Mouse (Mus musculus) macrophage (primary cell): Measurements from ENCODE around the gene Sh3glb1. TPM values are rescaled to one million over a fixed set of nuclear protein-coding genes. Genes with fewer than 3 reads are reported as not detected.
"Not testable (repeated sequence)": the region's sequence is repeated elsewhere in the genome, so short reads cannot be mapped to it uniquely, and the experiment has no call there.

Experiments used
- H3K27ac ChIP-seq: fragments of 350-480 bp; formaldehyde crosslinking; 2 replicates; pipeline ENCODE4 v1.9.0; 2021
- H3K36me3 ChIP-seq: fragments of 350-480 bp; formaldehyde crosslinking; 2 replicates; pipeline ENCODE4 v1.9.0; 2021; ENCODE audit errors: inconsistent target
- H3K4me3 ChIP-seq: fragments of 350-480 bp; formaldehyde crosslinking; 2 replicates; pipeline ENCODE4 v1.9.0; 2021; ENCODE audit errors: inconsistent target
- H3K79me2 ChIP-seq: fragments of 350-480 bp; formaldehyde crosslinking; 2 replicates; pipeline ENCODE4 v1.9.0; 2021; ENCODE audit errors: inconsistent target
- WGBS: methylation state at CpG from one replicate; pipeline ENCODE4 v1.1.7; 2026; ENCODE audit warnings: inconsistent platforms; ENCODE audit not compliant: missing documents; 5-methylcytosine and 5-hydroxymethylcytosine counted together
- polyA plus RNA-seq: library from polyadenylated mRNA; stranded (reverse); fragments of 250-400 nt; gene quantifications from 3 replicates; pipeline ENCODE4 v1.2.4, GENCODE M21; 2018; ENCODE audit warnings: inconsistent platforms
- total RNA-seq, 78 experiments: library from RNA; depleted of rRNA; stranded (reverse); fragments of 250-400 nt; gene quantifications; 1 replicate in 9 of 78; 2 replicates in 24 of 78; 3 replicates in 43 of 78; 4 replicates in 2 of 78; pipeline ENCODE4 v1.2.4; 2018; ENCODE audit warnings: inconsistent platforms in 56 of 78

Sh3glb1 gene
- 100 to 1,000 TPM in 9 of 26 experiments, 10 to 100 TPM in 17; 50.8 to 138 (median 89.0) TPM for total RNA-seq (2018; cell fraction: chromatin; rRNA removed)
- total RNA-seq (2018; cell fraction: cytosol; rRNA removed) = 100 to 1,000 TPM; 324 to 512 (median 380) TPM
- 100 to 1,000 TPM in 21 of 26 experiments, 10 to 100 TPM in 5; 77.4 to 176 (median 127) TPM for total RNA-seq (2018; cell fraction: nucleus; rRNA removed)
- 204 to 482 TPM (median 327 TPM) in 3 replicates for polyA plus RNA-seq

DNA sequence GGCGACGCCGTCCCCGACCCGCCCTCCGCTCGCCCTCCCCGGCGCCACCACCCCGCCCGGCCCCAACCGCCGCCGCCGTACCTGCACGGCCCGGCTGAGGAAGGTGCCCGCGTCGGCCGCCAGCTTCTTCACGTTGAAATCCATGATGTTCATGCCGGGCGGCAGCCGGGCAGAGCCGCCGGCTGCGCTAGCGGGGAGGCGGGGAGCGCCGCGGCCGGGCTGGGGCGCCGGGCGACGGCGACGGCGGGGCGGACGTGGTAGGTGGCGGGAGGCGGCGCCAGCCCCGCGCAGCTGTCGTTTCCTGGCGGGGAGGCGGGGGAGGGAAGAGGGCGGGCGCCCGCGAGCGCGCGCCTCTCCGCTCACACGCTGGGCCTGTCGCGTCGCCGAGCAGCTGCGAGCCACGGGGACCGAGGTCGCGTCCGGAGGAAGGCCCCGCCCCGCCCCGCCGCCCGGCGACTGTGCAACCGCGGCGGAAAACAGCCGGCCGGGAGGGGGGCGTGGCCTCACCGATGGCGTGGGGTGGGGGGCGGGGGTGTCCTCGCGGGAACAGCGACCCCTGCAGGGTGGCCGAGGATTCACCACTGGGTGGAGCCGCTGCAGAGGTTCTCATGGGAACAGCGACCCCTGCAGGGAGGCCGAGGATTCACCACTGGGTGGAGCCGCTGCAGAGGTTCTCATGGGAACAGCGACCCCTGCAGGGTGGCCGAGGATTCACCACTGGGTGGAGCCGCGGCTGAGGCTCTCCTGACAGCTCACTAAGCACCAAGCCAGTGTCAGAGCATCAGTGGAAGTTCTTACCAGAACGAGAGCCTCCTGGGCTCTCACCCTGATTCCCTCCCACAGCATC, at the start of gene Sh3glb1:
Gene Sh3glb1 (minus strand): TSS at position 435 of the 847 bp plus-strand sequence.
- peaks cover 40% of the 10 kb centered on the region for H3K79me2 ChIP-seq
- peaks cover 1% of the 10 kb centered on the region; the same call in 1 of the 2 replicates for H3K36me3 ChIP-seq
- WGBS = under 1% methylated on average over 61 of the region's 98 CpGs
- peak within 1 kb of the TSS; percentile 99 for H3K27ac ChIP-seq
- peak within 1 kb of the TSS; percentile 84 for H3K4me3 ChIP-seq

DNA sequence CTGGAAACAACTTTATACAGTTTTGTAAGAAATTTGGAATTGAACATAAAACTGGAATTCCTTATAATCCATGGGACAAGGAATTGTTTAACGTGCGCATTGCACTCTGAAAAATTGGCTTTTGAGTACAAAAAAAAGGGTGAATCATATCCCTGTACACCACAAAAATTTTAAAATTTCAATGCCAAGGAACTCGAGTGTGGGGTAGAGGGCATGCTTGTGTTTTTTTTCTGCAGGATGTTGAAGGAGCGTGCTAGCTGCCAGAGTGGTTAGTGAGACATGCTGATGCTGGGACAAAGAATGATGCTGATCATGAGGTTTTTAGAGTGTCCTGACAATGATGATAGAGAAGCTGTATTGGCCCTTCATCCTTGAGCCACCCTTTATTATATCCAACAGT, 45.0 kb upstream of the Sh3glb1 start:
- H3K79me2 ChIP-seq = no peaks in the 10 kb centered on the region
- H3K4me3 ChIP-seq = no peak overlapping the region
- no peak overlapping the region for H3K27ac ChIP-seq
- 96% methylated on average over 4 of the region's 4 CpGs for WGBS
- H3K36me3 ChIP-seq = no peaks in the 10 kb centered on the region

DNA sequence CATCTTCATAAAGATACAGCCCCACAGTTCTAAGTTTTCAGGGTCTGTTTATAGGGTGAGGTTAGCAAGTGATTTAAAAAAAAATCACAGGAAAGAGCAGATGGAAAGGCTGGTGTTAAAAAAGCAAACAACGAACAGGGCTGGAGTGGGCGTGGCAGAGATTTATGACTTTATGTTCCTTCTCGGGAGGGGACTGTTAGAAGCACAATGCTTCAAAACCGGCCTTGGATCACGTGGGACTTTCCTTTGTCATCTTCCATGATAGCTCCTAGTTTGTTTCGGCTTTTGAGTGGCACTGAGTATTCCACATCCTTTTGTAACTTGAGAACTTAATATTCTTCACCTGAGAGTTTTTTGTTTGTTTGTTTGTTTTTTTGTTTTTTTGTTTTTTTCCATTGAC, 41.3 kb upstream of the Sh3glb1 start:
- 49% methylated on average over 6 of the region's 6 CpGs for WGBS
- no peak overlapping the region for H3K4me3 ChIP-seq
- no peaks in the 10 kb centered on the region for H3K79me2 ChIP-seq
- no peaks in the 10 kb centered on the region for H3K36me3 ChIP-seq
- H3K27ac ChIP-seq = no peak overlapping the region

DNA sequence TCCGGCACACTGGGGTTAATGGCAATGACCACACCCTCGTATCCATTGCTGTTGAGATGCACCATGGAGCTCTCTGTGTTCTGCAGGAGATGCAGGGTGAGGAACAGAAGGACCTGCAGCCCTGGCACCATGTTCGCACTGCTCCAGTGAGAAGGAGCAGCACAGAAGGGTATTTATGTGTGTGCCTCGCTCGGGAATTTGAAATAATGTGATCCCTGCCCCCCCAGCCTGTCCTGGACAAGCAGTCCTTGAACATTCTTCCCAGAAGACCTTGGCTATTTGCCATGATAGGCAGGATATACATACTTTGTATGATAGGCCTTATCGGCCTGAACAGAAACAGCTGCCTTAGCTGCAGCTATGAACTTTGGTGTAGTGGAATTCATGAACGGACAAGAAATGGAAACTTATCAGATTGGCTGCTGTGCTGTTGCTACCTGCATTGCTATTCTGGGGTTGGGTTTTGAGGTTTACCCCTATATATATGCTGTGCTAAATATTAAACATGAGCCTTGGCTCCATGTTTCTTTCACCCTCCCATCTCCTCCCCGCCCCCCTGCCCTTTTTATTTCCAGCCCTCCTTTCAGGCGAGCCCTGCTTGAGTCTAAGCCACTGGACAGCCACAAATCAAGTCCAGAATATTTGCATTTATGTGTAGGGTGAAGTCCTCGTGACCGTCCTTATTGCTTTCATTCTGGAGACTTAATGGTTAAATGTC, 40.6 kb upstream of the Sh3glb1 start, which contains the start of gene Clca3a1:
Gene Clca3a1 (minus strand): TSS at position 386 of the 718 bp plus-strand sequence.
- no peak within 1 kb of the TSS for H3K27ac ChIP-seq
- WGBS = 84% methylated on average over 8 of the region's 11 CpGs
- H3K36me3 ChIP-seq = no peaks in the 10 kb centered on the region
- no peaks in the 10 kb centered on the region for H3K79me2 ChIP-seq
- H3K4me3 ChIP-seq = no peak within 1 kb of the TSS

DNA sequence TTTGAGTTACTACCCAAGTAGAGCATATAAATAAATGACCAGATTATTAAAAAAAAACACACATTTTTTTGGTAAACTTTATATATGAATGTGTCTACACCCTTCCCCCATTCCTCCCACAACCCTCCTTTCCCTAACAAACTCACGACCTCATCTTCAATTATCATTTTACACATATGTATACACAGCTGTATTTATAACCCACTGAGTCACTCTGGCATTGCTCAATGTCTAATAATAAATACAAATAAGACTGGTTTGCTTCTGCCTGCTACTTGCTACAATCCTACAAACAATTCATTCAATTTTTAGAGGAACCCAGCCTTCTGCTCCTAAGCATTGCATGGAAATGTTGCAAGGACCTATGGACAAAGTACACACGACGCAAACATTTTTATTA, 39.6 kb upstream of the Sh3glb1 start:
- Histone ChIP-seq H3K79me2 (no peaks in the 10 kb centered on the region), H3K27ac (no peak overlapping the region), H3K36me3 (no peaks in the 10 kb centered on the region), H3K4me3 (no peak overlapping the region)
- 90% methylated on average over 3 of the region's 3 CpGs for WGBS

DNA sequence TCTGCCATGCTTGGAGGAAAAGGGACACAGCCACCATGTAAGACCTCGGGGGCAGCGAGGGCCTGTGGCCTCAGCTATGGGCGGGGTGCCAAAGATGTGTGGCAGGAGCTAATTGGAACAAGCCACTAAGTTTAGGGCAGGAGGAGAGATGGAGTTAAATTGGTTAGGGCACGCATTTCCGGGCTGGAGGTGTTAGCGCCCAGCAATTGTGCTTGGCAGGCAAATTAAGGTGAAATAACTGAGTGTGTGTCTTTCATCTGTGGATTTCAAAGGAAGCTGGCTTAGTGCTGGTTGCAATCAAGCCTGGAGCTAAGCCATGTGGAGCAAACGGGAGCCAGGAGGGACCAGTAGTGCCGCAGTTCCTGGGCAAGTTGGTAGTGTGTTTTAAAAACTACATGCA, 36.0 kb upstream of the Sh3glb1 start:
- H3K36me3 ChIP-seq, H3K79me2 ChIP-seq, H3K27ac ChIP-seq, H3K4me3 ChIP-seq: not testable (repeated sequence)
- WGBS = 88% methylated on average over 6 of the region's 8 CpGs

DNA sequence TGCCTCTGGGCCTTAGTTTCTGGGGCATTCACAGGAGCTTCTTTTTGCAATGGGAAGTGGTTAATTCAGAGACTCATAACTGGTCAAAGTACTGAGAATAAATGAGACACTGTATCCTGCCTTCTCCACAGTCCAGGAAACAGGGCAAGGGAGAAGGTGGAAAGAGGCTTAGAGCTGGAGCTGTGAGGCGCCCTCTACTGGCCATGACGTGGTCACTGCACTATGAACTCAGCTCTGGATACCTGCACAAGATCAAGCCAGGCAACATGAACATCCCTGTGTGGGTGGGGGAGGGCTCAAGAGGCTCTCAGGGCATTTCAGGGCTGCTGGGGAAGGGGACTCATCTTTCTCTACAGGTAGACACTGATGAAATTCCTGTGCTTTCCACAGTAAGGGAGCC, 33.0 kb upstream of the Sh3glb1 start:
- Histone ChIP-seq H3K27ac (no peak overlapping the region), H3K79me2 (no peaks in the 10 kb centered on the region), H3K4me3 (no peak overlapping the region), H3K36me3 (no peaks in the 10 kb centered on the region)
- WGBS = 9% methylated on average over 2 of the region's 2 CpGs

DNA sequence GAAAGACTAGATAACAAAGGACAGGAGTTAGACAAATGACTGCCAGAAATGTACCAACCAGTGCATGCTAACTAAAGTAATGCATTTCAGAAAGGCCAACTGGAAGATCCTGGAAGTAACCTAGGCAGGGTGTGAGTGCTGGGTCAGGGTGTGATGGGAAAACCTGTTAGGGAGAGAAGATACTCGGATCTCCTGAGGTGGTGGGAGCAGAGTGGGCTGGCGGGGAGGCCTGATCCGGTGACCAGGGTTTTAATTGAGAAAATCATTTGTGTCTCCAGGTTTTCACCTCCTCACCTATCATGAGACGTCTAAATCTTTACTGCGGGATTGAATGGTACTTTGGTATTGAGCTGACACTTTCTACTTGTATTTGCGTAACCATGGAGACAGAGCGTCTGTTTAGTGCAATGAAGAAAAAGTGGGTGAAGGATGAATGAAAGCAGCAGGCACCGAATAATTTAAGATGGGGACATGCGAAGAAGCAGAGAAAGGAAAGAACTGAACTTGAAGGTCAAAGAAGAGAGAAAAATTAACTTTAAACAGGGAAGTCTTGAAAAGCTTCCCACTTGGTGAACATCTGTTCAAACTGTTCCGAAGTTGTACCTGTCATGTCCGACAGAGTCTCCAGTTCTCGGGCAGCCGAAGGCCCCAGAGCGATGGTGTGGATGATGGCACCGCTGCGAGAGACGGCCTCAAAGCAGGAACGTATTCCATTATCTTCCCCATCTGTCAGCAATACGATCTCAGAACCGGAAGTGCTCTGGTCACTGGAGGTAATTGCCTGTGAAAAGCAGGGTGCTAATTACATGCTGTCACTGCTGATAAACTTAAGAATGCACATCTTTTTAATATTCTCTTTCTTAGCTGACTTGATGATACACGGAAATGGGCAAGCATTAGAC, 29.2 kb upstream of the Sh3glb1 start:
- 94% methylated on average over 8 of the region's 21 CpGs for WGBS

DNA sequence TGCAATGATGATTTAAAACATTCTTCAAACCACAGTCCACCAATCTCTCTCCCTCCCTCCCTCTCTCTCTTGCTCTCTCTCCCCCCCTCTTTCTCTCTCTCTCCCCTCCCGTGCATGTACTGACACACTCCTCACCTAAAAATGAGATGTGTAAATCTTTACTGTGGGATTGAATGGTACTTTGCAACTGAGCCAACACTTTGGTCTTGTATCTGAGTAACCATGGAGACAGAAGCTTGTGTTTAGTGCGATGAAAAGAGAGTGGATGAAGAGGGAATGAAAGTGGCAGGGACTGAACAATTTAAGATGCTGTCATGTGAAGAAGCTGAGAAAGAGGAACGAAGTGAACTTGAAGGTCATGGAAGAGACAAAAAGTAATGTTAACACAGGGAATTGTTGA, 27.6 kb upstream of the Sh3glb1 start:
- not testable (repeated sequence) for H3K36me3 ChIP-seq, H3K79me2 ChIP-seq, H3K27ac ChIP-seq, H3K4me3 ChIP-seq
- WGBS = no CpG with 5 or more reads among the region's 3 CpGs

More for the DNA sequence above, 29.2 kb upstream of the Sh3glb1 start:
- not testable (repeated sequence) for H3K79me2 ChIP-seq, H3K4me3 ChIP-seq, H3K36me3 ChIP-seq, H3K27ac ChIP-seq

DNA sequence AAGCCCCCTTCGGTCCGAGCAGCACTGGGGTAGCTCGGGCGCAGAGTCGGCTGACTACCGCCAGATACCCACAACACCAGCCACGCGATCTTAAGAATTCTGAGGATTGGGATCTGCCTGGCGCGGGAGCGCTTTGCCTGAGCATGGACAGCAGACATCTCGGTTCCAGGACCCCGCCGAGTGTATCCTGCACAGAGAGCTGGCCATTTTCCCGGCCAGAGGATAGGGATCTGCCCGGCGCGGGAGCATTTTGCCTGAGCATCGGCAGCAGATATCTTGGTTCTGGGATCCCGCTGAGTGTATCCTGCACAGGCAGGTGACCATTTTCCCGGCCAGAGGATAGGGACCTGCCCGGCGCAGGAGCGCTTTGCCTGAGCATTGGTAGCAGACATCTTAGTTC, 18.3 kb upstream of the Sh3glb1 start:
- H3K4me3 ChIP-seq, H3K79me2 ChIP-seq, H3K36me3 ChIP-seq, H3K27ac ChIP-seq: not testable (repeated sequence)
- no CpG with 5 or more reads among the region's 24 CpGs for WGBS

DNA sequence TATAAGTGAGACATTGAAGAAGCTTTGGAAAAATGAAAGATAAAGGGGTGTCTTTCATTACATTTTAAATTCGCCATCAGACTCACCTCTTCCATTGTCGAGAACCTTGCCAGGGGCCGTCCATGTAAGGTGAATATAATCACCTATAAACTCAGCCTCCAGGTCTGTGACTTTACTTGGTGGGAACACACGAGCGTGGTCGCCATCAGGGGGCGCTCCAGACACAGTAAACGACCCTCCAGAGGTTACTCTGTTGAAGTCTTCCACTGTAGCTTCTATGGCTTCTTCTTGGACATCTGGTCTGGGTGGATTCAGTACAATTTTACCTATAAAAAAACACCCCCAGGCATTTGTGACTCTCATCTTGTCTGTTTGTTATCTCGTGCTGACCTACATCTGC, 16.7 kb upstream of the Sh3glb1 start:
- no peaks in the 10 kb centered on the region for H3K79me2 ChIP-seq
- WGBS = 42% methylated on average over 9 of the region's 9 CpGs
- no peak overlapping the region for H3K4me3 ChIP-seq
- H3K36me3 ChIP-seq = no peaks in the 10 kb centered on the region
- H3K27ac ChIP-seq = no peak overlapping the region

DNA sequence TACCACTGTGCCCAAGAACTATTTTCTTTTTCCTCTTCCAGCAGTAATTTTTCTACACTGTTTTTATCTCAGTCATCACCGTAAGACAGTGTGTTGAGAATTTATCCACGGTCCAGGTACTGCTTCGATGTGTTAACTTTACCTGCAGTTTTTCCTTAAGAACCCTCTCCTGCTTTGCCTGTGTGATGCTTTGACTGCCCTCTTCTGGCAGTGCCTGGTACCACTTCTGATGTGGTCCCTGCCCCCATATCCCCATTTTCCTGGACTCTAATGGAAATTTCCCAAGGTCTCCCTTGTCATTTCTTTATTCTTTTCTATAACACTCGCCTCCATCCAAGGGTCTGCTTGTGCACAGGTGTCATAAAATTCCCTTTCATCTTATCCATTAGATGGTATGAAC, 3.3 kb upstream of the Sh3glb1 start:
- WGBS = 35% methylated on average over 4 of the region's 4 CpGs
- H3K36me3 ChIP-seq = no peaks in the 10 kb centered on the region
- no peak overlapping the region for H3K27ac ChIP-seq
- H3K4me3 ChIP-seq = no peak overlapping the region
- H3K79me2 ChIP-seq = peaks cover 6% of the 10 kb centered on the region

DNA sequence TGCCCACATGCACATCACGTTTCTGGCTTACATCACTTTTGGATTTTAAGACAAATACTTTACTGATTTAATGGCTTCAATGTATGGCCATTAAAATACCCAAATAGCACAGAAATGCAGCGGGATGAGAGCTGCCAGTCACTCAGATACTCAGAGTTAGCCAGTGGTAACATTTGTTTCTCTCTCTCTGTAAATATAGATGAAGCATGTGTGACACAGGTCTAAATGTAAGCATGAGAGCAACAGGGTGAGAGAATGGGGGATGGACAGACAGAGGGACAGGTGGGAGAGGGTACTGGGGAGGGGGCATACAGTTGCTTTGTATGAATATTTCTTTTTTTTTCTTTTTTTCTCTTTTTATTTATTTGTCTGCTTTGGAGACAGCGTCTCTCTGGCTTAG, 2.4 kb upstream of the Sh3glb1 start:
- H3K79me2 ChIP-seq = peaks cover 15% of the 10 kb centered on the region
- not testable (repeated sequence) for H3K27ac ChIP-seq, H3K36me3 ChIP-seq, H3K4me3 ChIP-seq
- 85% methylated on average over 2 of the region's 3 CpGs for WGBS

DNA sequence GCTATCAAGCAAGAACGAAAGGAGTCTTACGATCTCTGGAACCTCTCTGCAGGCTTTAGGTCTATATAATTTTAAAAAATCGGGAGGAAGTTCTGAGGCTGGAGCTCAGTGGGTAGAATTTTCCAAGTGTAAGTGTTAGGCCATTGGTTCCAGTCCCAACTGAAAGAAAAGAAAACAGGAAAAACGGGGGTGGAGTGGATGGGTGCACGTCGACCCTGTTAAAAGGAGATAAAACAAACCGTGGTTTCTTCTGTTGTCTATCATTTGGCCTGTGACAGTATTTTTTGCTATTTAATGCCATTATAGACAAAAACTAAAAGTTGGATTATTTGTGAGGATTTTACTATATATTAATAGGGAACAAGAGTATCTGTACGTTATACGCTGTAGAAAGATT, 1.7 kb upstream of the Sh3glb1 start:
- Histone ChIP-seq H3K27ac (no peak overlapping the region), H3K79me2 (peaks cover 22% of the 10 kb centered on the region), H3K4me3 (no peak overlapping the region), H3K36me3 (no peaks in the 10 kb centered on the region)
- 67% methylated on average over 9 of the region's 9 CpGs for WGBS
